Mouse (Mus musculus): ENCODE data around the gene Spryd4. TPM values are rescaled to one million over a fixed set of nuclear protein-coding genes. Genes with fewer than 3 reads are reported as not detected.
"Not testable (repeated sequence)": the region's sequence is repeated elsewhere in the genome, so short reads cannot be mapped to it uniquely, and the experiment has no call there.

Spryd4 gene
- polyA plus RNA-seq, 1 experiment from 2014 or later, result 16.9 TPM

DNA sequence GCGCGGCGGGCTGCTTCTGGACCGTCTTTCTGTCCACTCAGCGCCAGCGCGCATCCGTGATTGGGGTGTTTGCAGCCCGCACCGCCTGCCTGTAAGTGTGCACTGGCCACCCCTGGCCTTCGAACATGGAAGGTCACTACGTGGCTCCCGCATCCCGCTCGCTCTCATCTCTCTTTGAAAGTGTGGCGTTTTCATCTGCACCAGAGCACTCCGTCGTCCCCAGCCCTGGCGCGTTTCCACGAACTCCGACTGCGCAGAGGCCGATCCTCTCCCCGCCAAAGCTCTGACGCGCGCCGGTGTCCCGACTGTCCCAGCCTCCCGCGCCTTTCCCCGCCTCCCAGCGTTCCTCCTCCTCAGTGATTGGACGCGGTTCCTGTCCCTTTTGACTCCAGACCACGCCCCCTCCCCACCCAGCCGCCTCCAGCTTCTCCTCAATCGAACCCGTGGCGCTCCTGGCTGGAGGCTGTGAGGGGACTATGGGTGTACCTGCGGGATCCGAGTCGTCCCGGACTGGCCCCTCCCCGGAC, 17.5 kb downstream of the Spryd4 start, which contains the start of gene Gls2:
Gene Gls2 (plus strand): TSS at position 434 of the 527 bp plus-strand sequence.
- H3K9ac ChIP-seq (replicated peaks; ENCODE audit: low read depth), result 0 out of 2 replicates have a peak within 1 kb of the TSS, but pooled peaks have one; percentile 16
- peak within 1 kb of the TSS; percentile 100 for H3K4me2 ChIP-seq (replicated peaks; ENCODE audit: low read depth, low read length)
- DNase-seq (ENCODE audit: low spot score) (peak; percentile 98), ATAC-seq (peak; percentile 97)
- no peak within 1 kb of the TSS; the same call in 1 of the 2 replicates for H3K27ac ChIP-seq (ENCODE audit: low read length)
- H3K4me3 ChIP-seq (ENCODE audit: low read depth, low read length), result peak within 1 kb of the TSS; percentile 58
- no peaks in the 10 kb centered on the region for H3K36me3 ChIP-seq (ENCODE audit: insufficient read depth, low read length)
- H3K4me1 ChIP-seq (ENCODE audit: insufficient read depth, low read depth, low read length), result no peaks in the 10 kb centered on the region
- TF ChIP-seq EP300 (IDR thresholded peaks at IDR 0.05) (no peak), CTCF (IDR thresholded peaks at IDR 0.05) (no peak)
- 0 out of 2 replicates have a peak, but pooled peaks cover 3% of the 10 kb centered on the region for H3K27me3 ChIP-seq (replicated peaks; ENCODE audit: insufficient read depth, low read length)
- WGBS, result 1% methylated on average over 45 of the region's 46 CpGs
- H3K9me3 ChIP-seq (ENCODE audit: low read length), result no peaks in the 10 kb centered on the region

DNA sequence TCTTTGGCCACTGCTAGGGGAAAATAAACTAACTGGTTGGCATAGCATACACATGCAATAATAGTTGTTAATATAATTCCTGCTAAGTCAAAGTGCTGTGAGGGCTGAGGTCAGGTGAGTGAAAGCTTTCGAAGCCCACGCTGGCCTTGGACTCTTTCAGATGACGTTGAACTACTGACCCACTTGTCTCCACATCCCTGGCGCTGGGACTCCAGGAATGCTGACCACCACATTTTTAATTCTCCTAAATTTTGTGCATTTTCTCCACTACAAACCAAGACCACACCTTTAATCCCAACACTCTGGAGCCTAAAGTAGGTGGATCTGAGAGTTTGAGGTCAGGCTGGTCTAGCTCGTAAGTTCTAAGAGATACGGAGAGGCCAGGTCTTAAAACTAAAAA, 18.5 kb downstream of the Spryd4 start:
- Histone ChIP-seq H3K9me3 (ENCODE audit: low read length) (no peaks in the 10 kb centered on the region), H3K27me3 (replicated peaks; ENCODE audit: insufficient read depth, low read length) (0 out of 2 replicates have a peak, but pooled peaks cover 3% of the 10 kb centered on the region), H3K4me1 (ENCODE audit: insufficient read depth, low read depth, low read length) (no peaks in the 10 kb centered on the region), H3K4me3 (ENCODE audit: low read depth, low read length) (no peak overlapping the region), H3K9ac (replicated peaks; ENCODE audit: low read depth) (no peak overlapping the region), H3K4me2 (replicated peaks; ENCODE audit: low read depth, low read length) (no peak overlapping the region), H3K36me3 (ENCODE audit: insufficient read depth, low read length) (no peaks in the 10 kb centered on the region), H3K27ac (ENCODE audit: low read length) (no peak overlapping the region)
- no peak for ATAC-seq
- no peak for DNase-seq (ENCODE audit: low spot score)
- TF ChIP-seq CTCF (IDR thresholded peaks at IDR 0.05), result no peak
- TF ChIP-seq EP300 (IDR thresholded peaks at IDR 0.05), result no peak
- WGBS, result 88% methylated on average over 6 of the region's 6 CpGs

DNA sequence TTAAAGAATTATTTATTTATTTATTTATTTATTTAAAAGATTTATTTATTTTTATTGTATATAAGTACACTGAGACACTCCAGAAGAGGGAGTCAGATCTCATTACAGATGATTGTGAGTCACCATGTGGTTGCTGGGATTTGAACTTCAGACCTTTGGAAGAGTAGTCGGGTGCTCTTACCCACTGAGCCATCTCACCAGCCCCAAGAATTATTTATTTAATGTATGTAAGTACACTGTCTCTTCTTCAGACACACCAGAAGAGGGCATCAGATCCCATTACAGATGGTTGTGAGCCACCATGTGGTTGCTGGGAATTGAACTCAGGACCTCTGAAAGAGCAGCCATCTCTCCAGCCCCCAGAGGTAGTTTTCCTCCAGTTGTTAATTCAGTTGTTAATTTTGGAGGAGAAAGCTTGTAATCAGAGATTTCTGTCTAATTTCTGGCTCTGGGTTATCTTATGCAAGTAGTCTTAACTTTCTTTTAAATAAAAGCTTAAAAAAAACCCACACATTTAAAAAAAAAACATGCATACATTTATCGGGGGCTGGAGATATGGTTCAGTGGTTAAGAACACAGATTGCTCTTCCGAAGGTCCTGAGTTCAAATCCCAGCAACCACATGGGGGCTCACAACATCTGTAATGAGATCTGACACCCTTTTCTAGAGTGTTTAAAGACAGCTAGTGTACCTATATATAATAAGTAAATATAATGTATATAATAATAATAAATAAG, 19.4 kb downstream of the Spryd4 start:
- H3K4me1 ChIP-seq (ENCODE audit: insufficient read depth, low read depth, low read length); H3K4me2 ChIP-seq (replicated peaks; ENCODE audit: low read depth, low read length); ATAC-seq; H3K36me3 ChIP-seq (ENCODE audit: insufficient read depth, low read length); H3K9me3 ChIP-seq (ENCODE audit: low read length); H3K4me3 ChIP-seq (ENCODE audit: low read depth, low read length); DNase-seq (ENCODE audit: low spot score); H3K27ac ChIP-seq (ENCODE audit: low read length); H3K27me3 ChIP-seq (replicated peaks; ENCODE audit: insufficient read depth, low read length); H3K9ac ChIP-seq (replicated peaks; ENCODE audit: low read depth): not testable (repeated sequence)
- 88% methylated on average over 3 of the region's 3 CpGs for WGBS

DNA sequence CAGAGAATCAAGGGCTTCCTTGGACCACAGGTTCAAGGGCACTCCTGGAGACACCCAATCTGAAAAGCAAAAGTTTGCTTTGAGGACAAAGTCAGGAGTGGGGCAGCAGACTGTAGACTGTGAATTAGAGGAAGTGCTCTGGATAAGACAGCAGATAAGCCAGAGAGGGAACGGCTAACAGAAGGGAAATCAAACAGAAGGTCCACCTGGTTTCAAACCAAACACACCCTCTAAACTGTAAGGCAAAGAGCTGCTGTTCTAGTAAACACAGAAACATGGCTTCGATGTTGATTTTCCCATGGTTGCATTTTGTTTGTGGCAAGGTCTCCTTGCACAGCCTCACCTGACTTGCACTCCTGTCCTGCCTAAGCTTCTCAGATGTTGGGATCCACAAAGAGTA, 20.1 kb downstream of the Spryd4 start:
- ATAC-seq (no peak), DNase-seq (ENCODE audit: low spot score) (no peak)
- Histone ChIP-seq H3K9me3 (ENCODE audit: low read length) (no peaks in the 10 kb centered on the region), H3K9ac (replicated peaks; ENCODE audit: low read depth) (no peak overlapping the region), H3K36me3 (ENCODE audit: insufficient read depth, low read length) (no peaks in the 10 kb centered on the region), H3K27ac (ENCODE audit: low read length) (no peak overlapping the region), H3K27me3 (replicated peaks; ENCODE audit: insufficient read depth, low read length) (no peaks in the 10 kb centered on the region), H3K4me3 (ENCODE audit: low read depth, low read length) (no peak overlapping the region), H3K4me1 (ENCODE audit: insufficient read depth, low read depth, low read length) (no peaks in the 10 kb centered on the region), H3K4me2 (replicated peaks; ENCODE audit: low read depth, low read length) (no peak overlapping the region)
- TF ChIP-seq EP300 (IDR thresholded peaks at IDR 0.05), result no peak
- TF ChIP-seq CTCF (IDR thresholded peaks at IDR 0.05), result no peak
- 40% methylated on average over 2 of the region's 2 CpGs for WGBS

DNA sequence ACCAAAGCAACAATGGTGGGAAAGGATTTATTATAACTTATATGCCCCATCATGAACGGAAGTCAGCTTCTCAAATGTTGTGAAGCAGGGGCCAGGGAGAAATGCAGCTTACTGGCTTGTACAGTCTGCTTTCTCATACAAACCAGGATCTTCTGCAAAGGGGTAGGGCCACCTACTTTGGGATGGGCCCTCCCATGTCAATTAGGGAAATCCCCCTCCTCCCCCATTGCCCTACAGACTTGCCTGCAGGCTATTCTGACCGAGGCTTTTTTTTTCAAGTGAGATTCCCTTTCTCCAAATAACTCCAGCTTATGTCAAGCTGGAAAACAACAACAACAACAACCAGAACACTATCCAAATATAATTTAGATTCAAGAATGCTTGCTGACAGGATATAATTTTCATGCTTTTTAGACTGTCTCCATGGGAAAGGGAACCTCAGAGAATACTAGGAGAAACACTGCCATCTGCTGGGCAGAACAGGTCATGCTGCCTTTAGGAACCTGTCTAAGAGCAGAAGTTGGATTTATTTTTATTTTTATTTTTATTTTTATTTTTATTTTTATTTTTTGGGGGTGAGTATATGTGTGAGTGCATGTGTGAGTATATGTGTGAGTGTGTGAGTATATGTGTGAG, 23.2 kb downstream of the Spryd4 start:
- Histone ChIP-seq H3K4me3 (ENCODE audit: low read depth, low read length) (no peak overlapping the region), H3K9ac (replicated peaks; ENCODE audit: low read depth) (no peak overlapping the region), H3K4me1 (ENCODE audit: insufficient read depth, low read depth, low read length) (no peaks in the 10 kb centered on the region), H3K27me3 (replicated peaks; ENCODE audit: insufficient read depth, low read length) (no peaks in the 10 kb centered on the region), H3K9me3 (ENCODE audit: low read length) (no peaks in the 10 kb centered on the region), H3K27ac (ENCODE audit: low read length) (no peak overlapping the region), H3K4me2 (replicated peaks; ENCODE audit: low read depth, low read length) (no peak overlapping the region), H3K36me3 (ENCODE audit: insufficient read depth, low read length) (no peaks in the 10 kb centered on the region)
- DNase-seq (ENCODE audit: low spot score) (peak; percentile 84), ATAC-seq (no peak)
- 48% methylated on average over 2 of the region's 2 CpGs for WGBS
- TF ChIP-seq EP300 (IDR thresholded peaks at IDR 0.05), result no peak
- peak; percentile 81 for TF ChIP-seq CTCF (IDR thresholded peaks at IDR 0.05)

DNA sequence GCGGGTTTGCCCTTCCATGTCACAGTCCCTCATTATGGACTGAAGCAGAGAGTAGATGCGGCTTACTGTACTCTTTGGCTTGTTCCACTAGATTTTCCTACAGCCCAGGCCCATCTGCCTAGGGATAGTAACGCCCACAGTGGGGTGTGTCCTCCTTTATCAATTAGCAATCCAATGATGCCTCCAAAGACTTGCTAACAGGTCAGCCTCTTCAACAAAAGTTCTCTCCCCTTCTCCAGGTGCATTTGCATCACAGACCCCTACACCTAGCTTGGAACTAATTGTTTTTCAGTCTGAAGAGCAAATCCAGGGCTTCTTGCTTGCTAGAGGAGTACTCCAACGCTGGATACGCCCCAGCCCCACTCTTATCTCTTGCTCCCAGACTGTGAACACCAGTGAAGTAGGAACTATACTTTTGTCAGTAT, 24.4 kb downstream of the Spryd4 start:
- no peak overlapping the region for H3K27ac ChIP-seq (ENCODE audit: low read length)
- no peaks in the 10 kb centered on the region for H3K9me3 ChIP-seq (ENCODE audit: low read length)
- H3K4me3 ChIP-seq (ENCODE audit: low read depth, low read length), result no peak overlapping the region
- no peak for ATAC-seq
- H3K36me3 ChIP-seq (ENCODE audit: insufficient read depth, low read length), result no peaks in the 10 kb centered on the region
- H3K9ac ChIP-seq (replicated peaks; ENCODE audit: low read depth), result no peak overlapping the region
- no peak overlapping the region for H3K4me2 ChIP-seq (replicated peaks; ENCODE audit: low read depth, low read length)
- no peak for DNase-seq (ENCODE audit: low spot score)
- H3K27me3 ChIP-seq (replicated peaks; ENCODE audit: insufficient read depth, low read length), result no peaks in the 10 kb centered on the region
- TF ChIP-seq EP300 (IDR thresholded peaks at IDR 0.05) (no peak), CTCF (IDR thresholded peaks at IDR 0.05) (no peak)
- H3K4me1 ChIP-seq (ENCODE audit: insufficient read depth, low read depth, low read length), result no peaks in the 10 kb centered on the region
- 65% methylated on average over 5 of the region's 5 CpGs for WGBS

Measured in lung, postnatal 0 days (tissue).